Mouse (Mus musculus) thymus, adult 2 months (tissue): ENCODE data around the gene Pdgfd. TPM values are rescaled to one million over a fixed set of nuclear protein-coding genes. Genes with fewer than 3 reads are reported as not detected.

Experiments
- DNase-seq: peaks from one replicate; pipeline ENCODE4 v3.0.0; 2021
- H3K27ac ChIP-seq: fragments of 200-500 bp; 2 replicates; pipeline ENCODE4 v1.5.1; 2012; ENCODE audit warnings: low read length, control low read depth; ENCODE audit not compliant: control insufficient read depth, insufficient read depth
- H3K27me3 ChIP-seq: fragments of 200-500 bp; 2 replicates; pipeline ENCODE4 v1.6.1; 2012; ENCODE audit warnings: mild to moderate bottlenecking, low read length, moderate library complexity, mixed read lengths; ENCODE audit not compliant: control insufficient read depth, insufficient read depth
- H3K36me3 ChIP-seq: fragments of 200-500 bp; 2 replicates; pipeline ENCODE4 v1.6.1; 2012; ENCODE audit warnings: mild to moderate bottlenecking, low read length, moderate library complexity; ENCODE audit not compliant: control insufficient read depth, insufficient read depth
- H3K4me1 ChIP-seq: fragments of 200-500 bp; replicated peaks from 2 replicates; pipeline ENCODE4 v1.6.1; 2012; ENCODE audit warnings: low read length; ENCODE audit not compliant: control insufficient read depth, insufficient read depth
- H3K4me3 ChIP-seq: fragments of 200-500 bp; 2 replicates; pipeline ENCODE4 v1.5.1; 2012; ENCODE audit warnings: mild to moderate bottlenecking, low read length, control low read depth, moderate library complexity; ENCODE audit not compliant: control insufficient read depth, insufficient read depth
- CTCF ChIP-seq: fragments of 200-500 bp; IDR thresholded peaks from 2 replicates; pipeline ENCODE4 v1.5.1; 2012; ENCODE audit warnings: mild to moderate bottlenecking, control low read depth, low read length, moderate library complexity, borderline replicate concordance; ENCODE audit not compliant: control insufficient read depth, poor library complexity, insufficient read depth; ENCODE audit errors: extremely low read depth
- POLR2A ChIP-seq: fragments of 200-500 bp; IDR thresholded peaks from 2 replicates; pipeline ENCODE4 v1.6.1; 2012; ENCODE audit warnings: mild to moderate bottlenecking, low read length, control low read depth, moderate library complexity; ENCODE audit not compliant: control insufficient read depth, poor library complexity, insufficient read depth; ENCODE audit errors: extremely low read depth
- WGBS: fragments of 180-500 bp; shearing (Covaris S2); methylation state at CpG from one replicate; pipeline ENCODE4 v1.1.7; 2018; 5-methylcytosine and 5-hydroxymethylcytosine counted together
- polyA plus RNA-seq: library from polyadenylated mRNA; depleted of rRNA; stranded (reverse); fragments of >200 nt; gene quantifications from 2 replicates; pipeline ENCODE4 v1.2.3, GENCODE M21; 2012; rRNA removed

Gene Pdgfd
- polyA plus RNA-seq, 1 experiment: 0.97 TPM

DNA sequence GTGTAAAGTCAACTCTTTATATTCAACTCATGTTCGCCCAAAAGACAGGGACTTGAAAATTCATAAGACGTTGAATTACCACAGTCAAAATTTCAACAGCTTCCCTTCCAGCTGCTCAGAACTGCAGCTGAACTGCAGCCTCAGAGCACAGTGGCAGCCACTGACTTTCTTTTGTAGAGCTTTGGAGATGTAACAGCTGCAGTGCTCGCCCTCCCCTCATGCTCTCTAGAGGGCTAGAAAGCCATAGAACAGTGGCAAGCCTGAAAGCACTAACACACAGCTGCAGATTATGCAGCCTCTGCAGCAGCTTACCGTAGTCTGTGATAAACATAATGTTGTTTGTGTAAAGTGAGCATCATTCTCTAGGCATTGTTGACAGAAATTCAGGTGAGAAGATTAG, 239.6 kb downstream of the Pdgfd start:
- TF ChIP-seq CTCF (no peak), POLR2A (no peak)
- no peak overlapping the region for H3K4me3 ChIP-seq
- no peaks in the 10 kb centered on the region for H3K36me3 ChIP-seq
- WGBS: 69% methylated on average over 4 of the region's 4 CpGs
- H3K27ac ChIP-seq: no peak overlapping the region
- no peaks in the 10 kb centered on the region for H3K4me1 ChIP-seq
- DNase-seq: peak; percentile 3
- no peaks in the 10 kb centered on the region for H3K27me3 ChIP-seq

DNA sequence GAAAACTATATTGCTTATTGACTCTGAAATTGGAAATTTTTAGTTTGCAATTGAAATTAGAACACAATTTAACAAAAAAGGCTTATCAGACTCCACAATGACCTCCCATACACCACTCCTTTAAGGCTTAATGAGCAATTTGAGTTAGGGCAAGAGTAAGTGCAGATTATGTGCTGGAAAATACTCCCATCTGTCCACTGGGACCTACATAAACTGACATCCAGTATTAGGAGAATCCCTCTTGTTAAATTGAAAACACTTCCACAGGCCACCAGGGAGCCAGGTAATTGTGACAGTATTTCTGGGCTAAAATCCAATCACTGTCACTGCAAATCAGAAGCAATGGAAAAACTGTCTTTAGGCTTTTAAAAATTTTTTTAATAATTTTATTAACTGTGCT, 256.2 kb downstream of the Pdgfd start:
- Histone ChIP-seq H3K27ac (no peak overlapping the region), H3K4me1 (no peaks in the 10 kb centered on the region), H3K27me3 (no peaks in the 10 kb centered on the region), H3K4me3 (no peak overlapping the region), H3K36me3 (no peaks in the 10 kb centered on the region)
- no peak for DNase-seq
- TF ChIP-seq POLR2A: no peak
- TF ChIP-seq CTCF: no peak

Other genes starting within 250 kb of the Pdgfd start
- not detected in 2 replicates for gene Ddi1, start 101.3 kb downstream of the Pdgfd start, polyA plus RNA-seq